Mouse (Mus musculus) heart, adult 2 months (tissue): Measurements from ENCODE around the gene Ctsz. TPM values are rescaled to one million over a fixed set of nuclear protein-coding genes. Genes with fewer than 3 reads are reported as not detected.

Experiments used
- DNase-seq, 2 experiments: peaks; one replicate each; pipeline ENCODE4 v3.0.0; 2021
- H3K27ac ChIP-seq: fragments of 200-600 bp; 2 replicates; pipeline ENCODE4 v1.8.1; 2022
- H3K27me3 ChIP-seq: fragments of 200-500 bp; 2 replicates; pipeline ENCODE4 v1.6.1; 2012; ENCODE audit warnings: mild to moderate bottlenecking, low read length, inconsistent platforms, mixed read lengths; ENCODE audit not compliant: control insufficient read depth, insufficient read depth
- H3K36me3 ChIP-seq: fragments of 200-500 bp; 2 replicates; pipeline ENCODE4 v1.6.1; 2012; ENCODE audit warnings: low read length, inconsistent platforms; ENCODE audit not compliant: control insufficient read depth, insufficient read depth
- H3K4me1 ChIP-seq: fragments of 200-500 bp; 2 replicates; pipeline ENCODE4 v1.6.1; 2011; ENCODE audit warnings: low read length; ENCODE audit not compliant: control insufficient read depth, insufficient read depth
- H3K4me3 ChIP-seq: fragments of 200-600 bp; 2 replicates; pipeline ENCODE4 v1.8.1; 2022
- H3K79me2 ChIP-seq: fragments of 200-500 bp; replicated peaks from 2 replicates; pipeline ENCODE4 v1.6.1; 2012; ENCODE audit warnings: mild to moderate bottlenecking, inconsistent platforms, low read length, moderate library complexity, mixed read lengths; ENCODE audit not compliant: control insufficient read depth, insufficient read depth
- H3K9ac ChIP-seq: fragments of 200-500 bp; 2 replicates; pipeline ENCODE4 v1.6.1; 2012; ENCODE audit warnings: low read depth, mild to moderate bottlenecking, control low read depth, inconsistent platforms, low read length, mixed read lengths
- CTCF ChIP-seq: fragments of 200-600 bp; IDR thresholded peaks from 2 replicates; pipeline ENCODE4 v1.8.1; 2022; ENCODE audit warnings: antibody characterized with exemption, mild to moderate bottlenecking, moderate library complexity
- EP300 ChIP-seq: fragments of 200-500 bp; IDR thresholded peaks from 2 replicates; pipeline ENCODE4 v1.6.1; 2011; ENCODE audit warnings: low read depth, low read length, control low read depth; ENCODE audit not compliant: insufficient read depth
- POLR2A ChIP-seq: fragments of 200-500 bp; IDR thresholded peaks from 2 replicates; pipeline ENCODE4 v1.6.1; 2011; ENCODE audit warnings: mild to moderate bottlenecking, low read depth, low read length, control low read depth; ENCODE audit not compliant: insufficient read depth
- WGBS: fragments of 180-500 bp; shearing (Covaris S2); methylation state at CpG from one replicate; pipeline ENCODE4 v1.1.7; 2018; 5-methylcytosine and 5-hydroxymethylcytosine counted together
- intact Hi-C: fragments of 180-260 bp; cut with DNase I; formaldehyde crosslinking; loops from one replicate; pipeline ENCODE4 v1.15.1; 2025
- polyA plus RNA-seq: library from polyadenylated mRNA; depleted of rRNA; stranded (reverse); fragments of >200 nt; gene quantifications from 2 replicates; pipeline ENCODE4 v1.2.3, GENCODE M21; 2012
- total RNA-seq, 2 experiments: library from RNA; stranded (reverse); gene quantifications; 2 replicates each; pipeline ENCODE4 v1.2.3; 2021

The Ctsz gene
- total and polyA plus RNA-seq, 3 experiments: 31.1 to 49.5 (median 34.4) TPM

DNA sequence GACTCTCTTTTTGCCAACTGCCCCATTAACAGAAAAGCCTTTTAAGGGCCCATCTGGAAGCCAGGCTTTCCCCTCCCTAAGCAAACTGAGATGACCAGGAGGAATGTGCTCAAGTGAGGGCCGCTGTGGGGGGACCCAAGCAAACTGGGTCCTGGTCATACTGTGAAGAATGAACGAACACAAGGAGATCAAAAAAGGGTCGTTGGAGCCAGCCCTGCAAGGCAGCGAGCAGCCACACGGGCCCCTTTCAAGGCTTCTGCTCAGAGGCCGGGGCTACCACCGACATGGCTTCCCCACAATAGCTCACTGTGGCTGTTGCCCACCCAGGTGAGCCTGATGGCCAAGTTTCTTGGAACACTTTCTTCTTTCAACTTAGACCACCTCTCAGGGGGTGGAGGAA, 7.7 kb upstream of the Ctsz start:
- H3K79me2 ChIP-seq: no peaks in the 10 kb centered on the region
- 68% methylated on average over 7 of the region's 7 CpGs for WGBS
- no peaks in the 10 kb centered on the region for H3K36me3 ChIP-seq
- no peak for TF ChIP-seq POLR2A
- no peak for TF ChIP-seq EP300
- no peak for TF ChIP-seq CTCF
- H3K27me3 ChIP-seq: no peaks in the 10 kb centered on the region
- no peaks in the 10 kb centered on the region; the same call in none of the 2 replicates for H3K4me1 ChIP-seq
- H3K27ac ChIP-seq: no peak overlapping the region
- H3K9ac ChIP-seq: no peak overlapping the region
- intact Hi-C loops: no loop called here
- no peak for DNase-seq
- no peak overlapping the region for H3K4me3 ChIP-seq

DNA sequence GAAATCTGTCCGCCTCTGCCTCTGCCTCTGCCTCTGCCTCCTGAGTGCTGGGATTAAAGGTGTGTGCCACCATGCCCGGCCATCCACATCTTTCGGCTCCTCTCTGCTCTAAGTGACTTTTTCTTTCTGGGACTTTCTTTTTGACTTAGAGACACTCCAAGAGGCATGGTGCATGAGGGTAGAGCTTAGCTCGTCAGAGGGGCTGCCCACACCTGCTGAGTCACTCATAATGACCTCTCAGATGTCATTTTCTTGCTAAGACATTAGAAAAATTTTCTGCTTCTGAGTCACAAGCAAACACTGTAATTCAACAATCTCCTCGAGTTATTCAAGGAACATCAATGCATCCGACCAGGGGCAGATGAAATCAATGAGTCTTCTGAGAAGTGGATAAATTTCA, 6.2 kb upstream of the Ctsz start:
- no peaks in the 10 kb centered on the region for H3K27me3 ChIP-seq
- no peak overlapping the region for H3K27ac ChIP-seq
- H3K79me2 ChIP-seq: no peaks in the 10 kb centered on the region
- no peaks in the 10 kb centered on the region; the same call in none of the 2 replicates for H3K4me1 ChIP-seq
- DNase-seq: no peak
- WGBS: 82% methylated on average over 6 of the region's 6 CpGs
- no peak overlapping the region for H3K4me3 ChIP-seq
- no peak overlapping the region for H3K9ac ChIP-seq
- intact Hi-C loops: no loop called here
- TF ChIP-seq POLR2A: no peak
- TF ChIP-seq CTCF: no peak
- TF ChIP-seq EP300: no peak
- H3K36me3 ChIP-seq: no peaks in the 10 kb centered on the region

DNA sequence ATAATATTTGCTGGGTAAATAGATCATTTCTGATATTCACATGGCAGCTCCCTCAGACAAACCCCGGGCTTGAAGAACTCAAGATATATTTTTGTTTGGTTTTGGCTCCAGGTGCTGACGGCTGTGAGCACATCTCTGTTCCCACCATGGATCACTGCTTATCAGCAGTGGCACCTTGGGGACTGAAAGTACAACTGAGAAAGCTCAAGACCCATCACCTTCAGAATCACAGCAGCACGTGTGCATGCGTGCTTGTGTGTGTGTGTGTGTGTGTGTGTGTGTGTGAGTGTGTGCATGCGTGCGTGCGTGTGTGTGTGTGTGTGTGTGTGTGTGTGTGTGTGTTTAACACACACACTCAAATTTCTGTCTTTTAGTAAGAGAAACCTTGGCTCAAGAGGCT, 5.5 kb upstream of the Ctsz start:
- Histone ChIP-seq H3K79me2 (no peaks in the 10 kb centered on the region), H3K36me3 (no peaks in the 10 kb centered on the region), H3K9ac (no peak overlapping the region), H3K4me1 (no peaks in the 10 kb centered on the region; the same call in none of the 2 replicates), H3K27me3 (no peaks in the 10 kb centered on the region), H3K4me3 (no peak overlapping the region), H3K27ac (no peak overlapping the region)
- WGBS: 78% methylated on average over 7 of the region's 7 CpGs
- no peak for DNase-seq
- intact Hi-C loops: no loop called here
- no peak for TF ChIP-seq POLR2A
- no peak for TF ChIP-seq CTCF
- TF ChIP-seq EP300: no peak

DNA sequence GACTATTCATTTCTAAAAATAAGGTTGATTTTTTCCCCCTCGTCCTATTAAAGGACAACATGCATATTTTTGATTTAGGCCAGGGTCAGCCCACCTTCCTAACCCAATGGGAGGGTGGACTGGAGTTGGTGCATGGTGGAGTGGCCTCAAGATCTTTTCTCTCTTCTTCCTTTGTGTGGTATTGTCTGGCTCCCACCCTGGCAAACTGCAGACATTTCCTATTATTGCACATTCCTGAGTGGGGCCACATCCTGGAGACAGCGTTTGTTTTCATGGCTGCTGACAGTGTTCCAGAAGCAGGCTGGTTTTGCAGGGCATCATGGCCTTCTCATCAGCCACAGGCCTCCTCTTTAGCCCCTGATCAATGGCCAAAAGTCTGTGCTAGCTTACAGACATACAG, 4.2 kb upstream of the Ctsz start:
- TF ChIP-seq CTCF: no peak
- H3K27ac ChIP-seq: no peak overlapping the region
- no peak overlapping the region for H3K4me3 ChIP-seq
- no peaks in the 10 kb centered on the region for H3K27me3 ChIP-seq
- H3K79me2 ChIP-seq: no peaks in the 10 kb centered on the region
- no peak overlapping the region for H3K9ac ChIP-seq
- H3K36me3 ChIP-seq: no peaks in the 10 kb centered on the region
- DNase-seq: no peak
- 32% methylated on average over 2 of the region's 2 CpGs for WGBS
- H3K4me1 ChIP-seq: peaks cover 2% of the 10 kb centered on the region
- intact Hi-C loops: no loop called here

DNA sequence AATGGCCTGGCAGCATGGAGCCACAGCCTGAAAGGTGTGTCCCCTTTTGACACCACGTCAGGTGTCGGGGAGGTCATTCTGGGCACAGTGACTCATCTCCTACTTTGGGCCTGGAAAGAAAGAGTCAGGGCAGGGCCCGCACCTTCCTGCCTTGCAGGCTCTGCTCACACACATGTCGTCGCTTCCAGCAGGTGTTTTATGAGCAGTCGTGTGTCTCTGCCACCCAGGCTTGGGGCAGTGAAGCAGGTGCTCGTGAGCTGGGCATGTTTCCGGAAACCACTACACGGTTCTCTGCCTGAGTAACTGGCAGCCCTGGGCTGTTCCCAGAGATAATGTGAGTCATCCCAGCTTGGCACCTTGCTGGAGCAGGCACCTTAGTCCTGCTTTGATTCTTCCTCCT, 3.6 kb upstream of the Ctsz start:
- H3K4me3 ChIP-seq: no peak overlapping the region
- peak in 1 of 2 experiments; percentile 25 for DNase-seq
- H3K36me3 ChIP-seq: no peaks in the 10 kb centered on the region
- TF ChIP-seq CTCF (no peak), EP300 (no peak), POLR2A (no peak)
- intact Hi-C loops: no loop called here
- 34% methylated on average over 9 of the region's 9 CpGs for WGBS
- no peaks in the 10 kb centered on the region for H3K79me2 ChIP-seq
- no peaks in the 10 kb centered on the region for H3K27me3 ChIP-seq
- H3K4me1 ChIP-seq: peaks cover 3% of the 10 kb centered on the region
- H3K27ac ChIP-seq: peak overlapping the region; percentile 23; the same call in 1 of the 2 replicates
- no peak overlapping the region for H3K9ac ChIP-seq

DNA sequence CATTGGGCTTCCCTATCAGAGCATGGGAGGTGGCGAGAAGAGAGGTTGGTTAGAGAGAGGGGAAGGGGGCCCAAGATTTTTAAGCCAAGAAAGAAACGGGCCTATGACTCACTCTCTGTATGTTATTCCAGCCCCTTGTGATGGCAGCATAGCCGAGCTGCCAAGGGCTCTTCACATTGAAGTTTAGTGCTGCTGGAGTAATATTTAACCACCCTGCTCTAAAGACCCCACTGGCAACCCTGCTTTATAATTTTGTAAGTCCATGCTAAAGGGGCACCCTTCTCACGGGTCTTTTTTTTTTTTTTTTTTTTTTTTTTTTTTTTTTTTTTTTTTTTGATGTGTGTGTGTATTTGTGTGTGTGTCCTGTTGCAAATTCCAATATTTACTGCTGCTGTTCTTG, 3.1 kb upstream of the Ctsz start:
- Histone ChIP-seq H3K79me2 (no peaks in the 10 kb centered on the region), H3K4me1 (peaks cover 5% of the 10 kb centered on the region), H3K27ac (no peak overlapping the region), H3K4me3 (no peak overlapping the region), H3K36me3 (no peaks in the 10 kb centered on the region), H3K9ac (no peak overlapping the region), H3K27me3 (no peaks in the 10 kb centered on the region)
- TF ChIP-seq CTCF (no peak), EP300 (no peak), POLR2A (no peak)
- DNase-seq: no peak
- 67% methylated on average over 4 of the region's 4 CpGs for WGBS
- intact Hi-C loops: no loop called here

DNA sequence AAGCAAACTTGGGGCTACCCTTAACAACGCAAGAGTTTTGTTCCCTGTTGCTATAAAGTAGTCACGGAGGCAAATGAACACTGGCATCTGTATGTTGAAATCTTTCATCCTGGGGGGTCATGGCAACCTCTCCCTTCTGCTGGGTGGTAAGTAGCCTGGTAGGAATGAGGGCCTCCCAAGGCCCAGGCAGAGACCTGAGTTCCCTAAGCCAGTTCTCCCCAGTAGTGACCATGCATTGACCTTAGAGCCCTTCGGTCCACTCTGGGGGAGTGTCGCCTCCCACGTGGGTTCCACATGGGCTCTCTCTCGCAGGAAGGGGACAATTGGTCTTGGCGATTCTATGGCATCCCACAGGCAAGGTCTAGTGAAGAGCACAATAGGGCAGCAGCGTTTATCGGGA, 1.1 kb upstream of the Ctsz start:
- intact Hi-C loops: loop anchor here (2.0 kb wide), 1 partner anchor 25 kb away; the partner anchor contains the start of gene Nelfcd
- Histone ChIP-seq H3K4me1 (peaks cover 5% of the 10 kb centered on the region), H3K9ac (no peak overlapping the region), H3K27ac (no peak overlapping the region), H3K36me3 (no peaks in the 10 kb centered on the region), H3K4me3 (no peak overlapping the region), H3K79me2 (no peaks in the 10 kb centered on the region), H3K27me3 (no peaks in the 10 kb centered on the region)
- no peak for DNase-seq
- 87% methylated on average over 9 of the region's 9 CpGs for WGBS
- no peak for TF ChIP-seq EP300
- no peak for TF ChIP-seq CTCF
- TF ChIP-seq POLR2A: no peak
